7 mouse cellular contexts compared by ENCODE assay signal in genomic region chr10:71326789-71327188, GRCm38 (mm10). TPM values are rescaled to one million over a fixed set of nuclear protein-coding genes. Genes with fewer than 3 reads are reported as not detected.
DNase-seq lines count a peak whose midpoint lies in the region; ATAC-seq and TF ChIP-seq lines count a peak whose summit lies in the region.

No protein-coding gene starts in this region.

- H3K27ac ChIP-seq in layer of hippocampus, adult 2 months: no peak overlapping the region

- peak; percentile 100 for TF ChIP-seq CTCF in layer of hippocampus, adult 2 months (conservative IDR thresholded peaks at IDR 0.05)

- H3K4me3 ChIP-seq in layer of hippocampus, adult 2 months: no peak overlapping the region

- peak; percentile 60 to 68 for DNase-seq in CD8-positive naive resting alpha-beta T cell, adult 2 months (ENCODE audit: low read depth in 2 of 2, low spot score in 2 of 2)
- DNase-seq in layer of hippocampus, adult 2 months (ENCODE audit: low spot score in 2 of 2): peak; percentile 58 to 82
- peak; percentile 80 for DNase-seq in lung, postnatal 36 days
- DNase-seq in right cerebral cortex, postnatal 4 days: peak; percentile 70

- peak; percentile 79 for ATAC-seq in activated CD4-positive, CD25-positive, alpha-beta regulatory T cell, adult 4 months
- peak; percentile 97 for ATAC-seq in common myeloid progenitor, adult 5-6 weeks (replicated peaks; ENCODE audit: low read depth, poor library complexity, severe bottlenecking)
- ATAC-seq in granulocyte monocyte progenitor cell, adult 5-6 weeks (replicated peaks; ENCODE audit: poor library complexity, severe bottlenecking): peak; percentile 92

RNA-seq across cellular contexts. Expression of gene Cisd1, which starts 18.0 kb away (rescaled TPM):
- 10 to 100 TPM; 34.7 to 43.2 TPM for polyA plus RNA-seq in activated CD4-positive, CD25-positive, alpha-beta regulatory T cell, adult 4 months (2017; shearing (Covaris generic))
- 26.3 and 27.5 TPM in 2 replicates for total RNA-seq in common myeloid progenitor, adult 5-6 weeks (2017)
- 33.2 and 35.9 TPM in 2 replicates for total RNA-seq in granulocyte monocyte progenitor cell, adult 5-6 weeks (2014; fragmentation: Nextera tagmentation)
- total RNA-seq in granulocyte monocyte progenitor cell, adult 5-6 weeks (2017): 12.7 and 13.5 TPM in 2 replicates
- total RNA-seq in layer of hippocampus, adult 2 months (2021): 100 to 1,000 TPM; 121 to 136 TPM

RNA-seq across cellular contexts. Expression of gene Ipmk, which starts 20.8 kb away (rescaled TPM):
- 1 to 10 TPM; 2.8 to 3.1 TPM for polyA plus RNA-seq in activated CD4-positive, CD25-positive, alpha-beta regulatory T cell, adult 4 months (2017; shearing (Covaris generic))
- total RNA-seq in common myeloid progenitor, adult 5-6 weeks (2017): 24.8 and 35.5 TPM in 2 replicates
- 20.5 and 25.2 TPM in 2 replicates for total RNA-seq in granulocyte monocyte progenitor cell, adult 5-6 weeks (2014; fragmentation: Nextera tagmentation)
- 24.4 and 28.6 TPM in 2 replicates for total RNA-seq in granulocyte monocyte progenitor cell, adult 5-6 weeks (2017)
- total RNA-seq in layer of hippocampus, adult 2 months (2021): 10 to 100 TPM; 39.0 to 40.5 TPM

RNA-seq across cellular contexts. Expression of gene Ube2d1, which starts 41.7 kb away (rescaled TPM):
- polyA plus RNA-seq in activated CD4-positive, CD25-positive, alpha-beta regulatory T cell, adult 4 months (2017; shearing (Covaris generic)): 10 to 100 TPM; 17.8 to 19.7 TPM
- 9.8 and 15.0 TPM in 2 replicates for total RNA-seq in common myeloid progenitor, adult 5-6 weeks (2017)
- total RNA-seq in granulocyte monocyte progenitor cell, adult 5-6 weeks (2014; fragmentation: Nextera tagmentation): 40.5 and 61.7 TPM in 2 replicates
- 11.2 and 15.2 TPM in 2 replicates for total RNA-seq in granulocyte monocyte progenitor cell, adult 5-6 weeks (2017)
- total RNA-seq in layer of hippocampus, adult 2 months (2021): 10 to 100 TPM; 52.8 to 54.0 TPM
